Mouse (Mus musculus): ENCODE data around the gene Mob3b. TPM values are rescaled to one million over a fixed set of nuclear protein-coding genes. Genes with fewer than 3 reads are reported as not detected.

Mob3b gene
- polyA plus RNA-seq, 2 experiments: 1.4 to 2.6 TPM

DNA sequence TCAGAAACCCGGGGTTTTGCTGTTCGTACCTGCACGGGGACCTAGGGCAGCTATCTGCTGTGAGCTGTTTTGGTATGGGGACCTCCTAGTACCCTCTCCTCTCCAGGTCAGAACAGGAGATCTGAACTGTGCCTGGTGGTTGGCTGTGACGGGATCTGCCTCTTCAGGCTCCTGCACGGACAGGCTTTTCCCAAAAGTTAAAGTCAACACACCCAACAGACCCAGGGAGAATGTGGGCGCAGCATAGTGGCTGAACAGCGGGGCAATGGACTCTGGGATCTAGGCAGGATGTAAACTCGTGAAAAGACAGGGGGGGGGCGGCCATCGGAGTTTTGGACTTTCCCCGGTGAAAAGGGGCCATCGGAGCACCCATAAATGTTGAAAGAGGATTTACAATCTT, 170.2 kb downstream of the Mob3b start:
- peak; percentile 47; the same call in 1 of the 2 replicates for ATAC-seq (ENCODE audit: insufficient read depth)
- peak overlapping the region; percentile 8; the same call in 1 of the 2 replicates for H3K4me2 ChIP-seq (ENCODE audit: low read depth)
- no peak overlapping the region for H3K4me3 ChIP-seq (ENCODE audit: insufficient read depth in 1 of 2, low read depth in 2 of 2, low read length in 2 of 2)
- no peak overlapping the region; the same call in 1 of the 2 replicates for H3K27ac ChIP-seq
- DNase-seq (ENCODE audit: low read depth in 3 of 3, low spot score in 3 of 3): peak in 2 of 3 experiments; percentile 2 to 7
- TF ChIP-seq EP300 (IDR thresholded peaks at IDR 0.05; ENCODE audit: low read depth): no peak
- no peaks in the 10 kb centered on the region for H3K36me3 ChIP-seq (replicated peaks; ENCODE audit: control insufficient read depth, insufficient read depth, low read depth)
- 62% methylated on average over 12 of the region's 12 CpGs for WGBS (ENCODE audit: insufficient replicate concordance)
- H3K27me3 ChIP-seq (ENCODE audit: control insufficient read depth, insufficient read depth, low read length): no peaks in the 10 kb centered on the region
- H3K9ac ChIP-seq (replicated peaks): no peak overlapping the region
- peaks cover 0 to 5% of the 10 kb centered on the region in 2 experiments; a peak in 2 of 4 replicates for H3K4me1 ChIP-seq (replicated peaks; ENCODE audit: control insufficient read depth in 2 of 2, insufficient read depth in 2 of 2, low read length in 1 of 2)
- H3K9me3 ChIP-seq (ENCODE audit: control insufficient read depth, low read length): no peaks in the 10 kb centered on the region

DNA sequence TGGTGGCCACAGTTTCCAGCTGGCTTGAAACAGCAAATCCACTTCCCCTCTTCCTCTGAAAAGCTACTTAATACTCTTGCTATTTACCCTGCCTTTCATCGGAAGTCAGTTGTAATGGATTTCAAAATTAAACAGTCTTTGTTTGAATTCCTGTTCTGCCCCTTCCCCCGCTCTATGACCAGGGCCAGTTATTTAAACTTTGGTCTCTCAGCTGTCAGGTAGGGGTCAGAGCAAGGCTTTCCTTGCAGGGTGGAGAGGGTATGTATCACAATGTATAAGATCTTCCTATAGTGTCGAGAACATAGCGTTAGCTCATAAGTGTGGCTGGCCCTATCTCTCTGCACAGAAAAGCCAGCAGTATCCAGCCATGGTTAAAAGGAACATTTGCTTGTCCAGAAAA, 170.6 kb downstream of the Mob3b start:
- Histone ChIP-seq H3K4me2 (ENCODE audit: low read depth) (no peak overlapping the region), H3K4me1 (replicated peaks; ENCODE audit: control insufficient read depth in 2 of 2, insufficient read depth in 2 of 2, low read length in 1 of 2) (peaks cover 0 to 5% of the 10 kb centered on the region in 2 experiments; a peak in 2 of 4 replicates), H3K36me3 (replicated peaks; ENCODE audit: control insufficient read depth, insufficient read depth, low read depth) (no peaks in the 10 kb centered on the region), H3K4me3 (ENCODE audit: insufficient read depth in 1 of 2, low read depth in 2 of 2, low read length in 2 of 2) (no peak overlapping the region), H3K9ac (replicated peaks) (no peak overlapping the region), H3K9me3 (ENCODE audit: control insufficient read depth, low read length) (no peaks in the 10 kb centered on the region), H3K27me3 (ENCODE audit: control insufficient read depth, insufficient read depth, low read length) (no peaks in the 10 kb centered on the region), H3K27ac (no peak overlapping the region)
- WGBS (ENCODE audit: insufficient replicate concordance): 55% methylated on average over 4 of the region's 4 CpGs
- DNase-seq (ENCODE audit: low read depth in 3 of 3, low spot score in 3 of 3) (no peak), ATAC-seq (ENCODE audit: insufficient read depth) (peak; percentile 52; the same call in 1 of the 2 replicates)
- no peak for TF ChIP-seq EP300 (IDR thresholded peaks at IDR 0.05; ENCODE audit: low read depth)
- TF ChIP-seq CTCF (IDR thresholded peaks at IDR 0.05; ENCODE audit: low read depth): no peak

- Histone ChIP-seq H3K36me3 (replicated peaks; ENCODE audit: control insufficient read depth, insufficient read depth, low read depth) (no peaks in the 10 kb centered on the region), H3K4me2 (ENCODE audit: low read depth) (no peak overlapping the region), H3K27me3 (ENCODE audit: control insufficient read depth, insufficient read depth, low read length) (no peaks in the 10 kb centered on the region), H3K9me3 (ENCODE audit: control insufficient read depth, low read length) (no peaks in the 10 kb centered on the region), H3K4me1 (replicated peaks; ENCODE audit: control insufficient read depth in 2 of 2, insufficient read depth in 2 of 2, low read length in 1 of 2) (peaks cover 0 to 2% of the 10 kb centered on the region in 2 experiments; a peak in 1 of 4 replicates), H3K9ac (replicated peaks) (no peak overlapping the region), H3K27ac (no peak overlapping the region), H3K4me3 (ENCODE audit: insufficient read depth in 1 of 2, low read depth in 2 of 2, low read length in 2 of 2) (no peak overlapping the region)
- ATAC-seq (ENCODE audit: insufficient read depth) (no peak), DNase-seq (ENCODE audit: low read depth in 3 of 3, low spot score in 3 of 3) (no peak)
- WGBS (ENCODE audit: insufficient replicate concordance): 52% methylated on average over 4 of the region's 4 CpGs
- TF ChIP-seq EP300 (IDR thresholded peaks at IDR 0.05; ENCODE audit: low read depth): no peak
- no peak for TF ChIP-seq CTCF (IDR thresholded peaks at IDR 0.05; ENCODE audit: low read depth)
Measured at GRCm38 (mm10) chr4:34984377-34984776, 172.9 kb downstream of the Mob3b start.

- Histone ChIP-seq H3K9me3 (ENCODE audit: control insufficient read depth, low read length) (no peaks in the 10 kb centered on the region), H3K4me1 (replicated peaks; ENCODE audit: control insufficient read depth in 2 of 2, insufficient read depth in 2 of 2, low read length in 1 of 2) (peaks cover 0 to 2% of the 10 kb centered on the region in 2 experiments; a peak in 1 of 4 replicates), H3K4me3 (ENCODE audit: insufficient read depth in 1 of 2, low read depth in 2 of 2, low read length in 2 of 2) (no peak overlapping the region), H3K4me2 (ENCODE audit: low read depth) (no peak overlapping the region), H3K27ac (no peak overlapping the region), H3K27me3 (ENCODE audit: control insufficient read depth, insufficient read depth, low read length) (no peaks in the 10 kb centered on the region), H3K36me3 (replicated peaks; ENCODE audit: control insufficient read depth, insufficient read depth, low read depth) (no peaks in the 10 kb centered on the region), H3K9ac (replicated peaks) (no peak overlapping the region)
- ATAC-seq (ENCODE audit: insufficient read depth) (no peak), DNase-seq (ENCODE audit: low read depth in 3 of 3, low spot score in 3 of 3) (no peak)
- no peak for TF ChIP-seq CTCF (IDR thresholded peaks at IDR 0.05; ENCODE audit: low read depth)
- no peak for TF ChIP-seq EP300 (IDR thresholded peaks at IDR 0.05; ENCODE audit: low read depth)
- 64% methylated on average over 6 of the region's 6 CpGs for WGBS (ENCODE audit: insufficient replicate concordance)
Measured at GRCm38 (mm10) chr4:34983511-34983910, 173.8 kb downstream of the Mob3b start.

DNA sequence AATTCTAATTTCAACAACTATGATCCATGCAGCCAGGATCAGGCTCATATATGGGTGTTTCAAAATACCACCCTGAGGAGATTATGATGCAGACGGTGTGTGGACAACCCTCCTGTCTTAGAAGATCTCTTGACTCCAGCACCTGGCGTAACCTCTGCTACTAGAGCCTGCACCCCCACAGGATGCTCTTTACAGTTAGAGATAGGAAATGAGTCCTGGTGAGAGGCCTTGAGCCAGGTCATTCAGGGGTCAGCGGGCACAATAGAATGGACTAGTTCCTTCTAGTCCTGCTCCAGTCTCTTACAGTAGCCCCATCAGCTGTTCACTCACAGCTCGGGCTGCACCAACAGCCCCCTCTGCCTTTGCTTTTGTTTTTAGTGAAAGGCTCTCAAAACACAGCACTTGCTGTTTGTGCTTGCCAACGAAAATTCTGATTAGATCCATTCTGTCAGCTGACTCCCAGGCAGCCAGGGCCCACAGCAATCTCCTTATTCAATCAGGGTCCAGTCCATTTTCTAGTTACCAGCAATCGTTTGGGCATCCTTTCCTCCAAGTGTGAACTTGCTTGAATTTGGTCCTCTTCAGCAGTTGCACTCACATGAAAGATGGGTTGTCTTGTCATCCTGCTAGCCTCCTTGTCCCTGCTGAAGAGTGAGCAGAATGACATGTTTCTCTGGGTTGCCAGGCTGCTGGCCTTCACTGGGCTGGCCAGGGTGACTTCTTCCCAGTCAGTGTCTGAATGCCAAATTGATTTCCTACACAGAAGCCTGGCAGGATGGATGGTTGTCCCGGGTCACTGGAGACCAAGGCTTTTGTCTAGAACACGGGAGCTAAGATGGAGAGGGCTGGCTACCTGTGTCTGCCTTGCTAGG, 175.7 kb downstream of the Mob3b start:
- no peak for TF ChIP-seq CTCF (IDR thresholded peaks at IDR 0.05; ENCODE audit: low read depth)
- no peak for TF ChIP-seq EP300 (IDR thresholded peaks at IDR 0.05; ENCODE audit: low read depth)
- no peaks in the 10 kb centered on the region for H3K36me3 ChIP-seq (replicated peaks; ENCODE audit: control insufficient read depth, insufficient read depth, low read depth)
- DNase-seq (ENCODE audit: low read depth in 3 of 3, low spot score in 3 of 3) (no peak), ATAC-seq (ENCODE audit: insufficient read depth) (no peak)
- H3K4me1 ChIP-seq (replicated peaks; ENCODE audit: control insufficient read depth in 2 of 2, insufficient read depth in 2 of 2, low read length in 1 of 2): peaks cover 0 to 2% of the 10 kb centered on the region in 2 experiments; a peak in 1 of 4 replicates
- H3K27me3 ChIP-seq (ENCODE audit: control insufficient read depth, insufficient read depth, low read length): no peaks in the 10 kb centered on the region
- no peak overlapping the region for H3K27ac ChIP-seq
- no peak overlapping the region for H3K4me3 ChIP-seq (ENCODE audit: insufficient read depth in 1 of 2, low read depth in 2 of 2, low read length in 2 of 2)
- 44% methylated on average over 8 of the region's 8 CpGs for WGBS (ENCODE audit: insufficient replicate concordance)
- H3K4me2 ChIP-seq (ENCODE audit: low read depth): no peak overlapping the region
- H3K9ac ChIP-seq (replicated peaks): no peak overlapping the region
- H3K9me3 ChIP-seq (ENCODE audit: control insufficient read depth, low read length): no peaks in the 10 kb centered on the region
